Mouse (Mus musculus): ENCODE results near the gene Gm49325. TPM values are rescaled to one million over a fixed set of nuclear protein-coding genes. Genes with fewer than 3 reads are reported as not detected.

Gm49325 gene
- polyA plus RNA-seq (2012; rRNA removed; ENCODE audit: low replicate concordance), result not detected in 2 replicates

GRCm38 (mm10) chr10:77605908-77606826 is at the start of gene Gm49325, which contains the start of gene Sumo3:
Gene Gm49325 (plus strand): TSS chr10:77606197.
Gene Sumo3 (plus strand): TSS chr10:77606097.

GRCm38 (mm10) chr10:77581408-77582284 is 24.4 kb upstream of the Gm49325 start, which contains the start of gene Pttg1ip:
Gene Pttg1ip (plus strand): TSS chr10:77581720.

GRCm38 (mm10) chr10:77622055-77622988 is 16.3 kb downstream of the Gm49325 start, which contains the start of gene Ube2g2:
Gene Ube2g2 (plus strand): TSS chr10:77622275.

GRCm38 (mm10) chr10:77685895-77686664 is 80.1 kb downstream of the Gm49325 start, which contains the start of gene Tspear:
Gene Tspear (plus strand): TSS chr10:77686569.

GRCm38 (mm10) chr10:77690356-77690807 is 84.4 kb downstream of the Gm49325 start, which contains the start of gene Gm19402:
Gene Gm19402 (minus strand): TSS chr10:77690757.

Other genes starting within 250 kb of the Gm49325 start
- 7.3 and 9.4 TPM in 2 replicates for gene Adarb1, start 187.9 kb upstream of the Gm49325 start, polyA plus RNA-seq (2012; rRNA removed; ENCODE audit: low replicate concordance)
- 22.0 and 26.7 TPM in 2 replicates for gene Fam207a, start 90.4 kb upstream of the Gm49325 start, polyA plus RNA-seq (2012; rRNA removed; ENCODE audit: low replicate concordance)
- 54.9 and 63.3 TPM in 2 replicates for gene Itgb2, start 75.9 kb upstream of the Gm49325 start, polyA plus RNA-seq (2012; rRNA removed; ENCODE audit: low replicate concordance)
- 156 and 229 TPM in 2 replicates for gene Pttg1ip, start 24.5 kb upstream of the Gm49325 start, polyA plus RNA-seq (2012; rRNA removed; ENCODE audit: low replicate concordance)
- gene Sumo3, start 100 bp upstream of the Gm49325 start, polyA plus RNA-seq (2012; rRNA removed; ENCODE audit: low replicate concordance), result 136 and 145 TPM in 2 replicates
- 37.7 and 49.2 TPM in 2 replicates for gene Ube2g2, start 16.1 kb downstream of the Gm49325 start, polyA plus RNA-seq (2012; rRNA removed; ENCODE audit: low replicate concordance)
- 0.49 and 0.69 TPM in 2 replicates for gene Tspear, start 80.4 kb downstream of the Gm49325 start, polyA plus RNA-seq (2012; rRNA removed; ENCODE audit: low replicate concordance)
- not detected in 2 replicates for gene Gm19402, start 84.6 kb downstream of the Gm49325 start, polyA plus RNA-seq (2012; rRNA removed; ENCODE audit: low replicate concordance)
- gene Gm9508, start 91.0 kb downstream of the Gm49325 start, polyA plus RNA-seq (2012; rRNA removed; ENCODE audit: low replicate concordance), result not detected in 2 replicates
- gene Gm10272, start 100.4 kb downstream of the Gm49325 start, polyA plus RNA-seq (2012; rRNA removed; ENCODE audit: low replicate concordance), result not detected in 2 replicates
- gene Gm10024, start 105.3 kb downstream of the Gm49325 start, polyA plus RNA-seq (2012; rRNA removed; ENCODE audit: low replicate concordance), result not detected in 2 replicates
- not detected in 2 replicates for gene Gm10142, start 109.6 kb downstream of the Gm49325 start, polyA plus RNA-seq (2012; rRNA removed; ENCODE audit: low replicate concordance)
- not detected in 2 replicates for gene Krtap12-1, start 114.4 kb downstream of the Gm49325 start, polyA plus RNA-seq (2012; rRNA removed; ENCODE audit: low replicate concordance)
- not detected in 2 replicates for gene Gm10100, start 120.3 kb downstream of the Gm49325 start, polyA plus RNA-seq (2012; rRNA removed; ENCODE audit: low replicate concordance)
- gene Gm18596, start 136.4 kb downstream of the Gm49325 start, polyA plus RNA-seq (2012; rRNA removed; ENCODE audit: low replicate concordance), result not detected in 2 replicates
- gene Gm9736, start 145.2 kb downstream of the Gm49325 start, polyA plus RNA-seq (2012; rRNA removed; ENCODE audit: low replicate concordance), result not detected in 2 replicates
- gene Gm3233, start 153.5 kb downstream of the Gm49325 start, polyA plus RNA-seq (2012; rRNA removed; ENCODE audit: low replicate concordance), result not detected in 2 replicates
- gene Gm3238, start 165.1 kb downstream of the Gm49325 start, polyA plus RNA-seq (2012; rRNA removed; ENCODE audit: low replicate concordance), result not detected in 2 replicates
- not detected in 2 replicates for gene Gm7138, start 170.7 kb downstream of the Gm49325 start, polyA plus RNA-seq (2012; rRNA removed; ENCODE audit: low replicate concordance)
- not detected in 2 replicates for gene Gm3250, start 176.3 kb downstream of the Gm49325 start, polyA plus RNA-seq (2012; rRNA removed; ENCODE audit: low replicate concordance)
- gene Gm7137, start 182.0 kb downstream of the Gm49325 start, polyA plus RNA-seq (2012; rRNA removed; ENCODE audit: low replicate concordance), result not detected in 2 replicates
- gene Gm9639, start 188.9 kb downstream of the Gm49325 start, polyA plus RNA-seq (2012; rRNA removed; ENCODE audit: low replicate concordance), result not detected in 2 replicates
- gene Gm19668, start 192.9 kb downstream of the Gm49325 start, polyA plus RNA-seq (2012; rRNA removed; ENCODE audit: low replicate concordance), result not detected in 2 replicates
- not detected in 2 replicates for gene Gm9507, start 205.6 kb downstream of the Gm49325 start, polyA plus RNA-seq (2012; rRNA removed; ENCODE audit: low replicate concordance)
- not detected in 2 replicates for gene Gm2696, start 208.5 kb downstream of the Gm49325 start, polyA plus RNA-seq (2012; rRNA removed; ENCODE audit: low replicate concordance)
- not detected in 2 replicates for gene Krtap10-4, start 220.9 kb downstream of the Gm49325 start, polyA plus RNA-seq (2012; rRNA removed; ENCODE audit: low replicate concordance)
- gene Krtap10-10, start 229.8 kb downstream of the Gm49325 start, polyA plus RNA-seq (2012; rRNA removed; ENCODE audit: low replicate concordance), result not detected in 2 replicates
- gene Gm36176, start 240.6 kb downstream of the Gm49325 start, polyA plus RNA-seq (2012; rRNA removed; ENCODE audit: low replicate concordance), result not detected in 2 replicates
- not detected in 2 replicates for gene Gm10318, start 246.7 kb downstream of the Gm49325 start, polyA plus RNA-seq (2012; rRNA removed; ENCODE audit: low replicate concordance)

Measured in mammary gland, adult 2 months (tissue).